Mouse (Mus musculus): ENCODE data around the gene Luzp2.

- TF ChIP-seq POLR2A (IDR thresholded peaks at IDR 0.05; ENCODE audit: control insufficient read depth, extremely low read depth, insufficient read depth, low read length, poor library complexity) (no peak), CTCF (IDR thresholded peaks at IDR 0.05; ENCODE audit: borderline replicate concordance, control insufficient read depth, extremely low read depth, insufficient read depth, low read length, poor library complexity) (no peak)
Observed at GRCm38 (mm10) chr7:55188927-55189326, 353.6 kb downstream of the Luzp2 start.

Data from thymus, adult 2 months (tissue).